In the genomic region with DNA sequence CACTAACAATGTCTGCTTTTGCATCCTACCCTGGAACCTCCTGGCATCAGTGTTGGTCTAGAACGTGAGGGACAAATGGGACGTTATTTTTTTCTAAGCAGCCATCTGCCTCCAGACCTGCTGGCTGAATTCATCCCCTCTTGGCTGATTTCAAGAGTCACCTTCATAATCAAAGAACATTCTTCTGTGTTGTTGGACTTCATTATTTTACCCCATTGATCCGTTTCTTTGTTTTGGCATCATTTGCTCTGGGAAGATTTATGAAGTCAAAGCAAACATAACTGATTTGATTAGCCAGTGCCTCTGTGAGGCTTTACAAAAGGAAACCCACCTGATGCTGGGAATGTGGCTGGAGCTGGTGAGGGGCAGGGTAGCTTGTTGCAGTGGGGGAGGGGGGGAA, we compare ENCODE assay signal across 22 mouse cellular contexts.
DNase-seq lines count a peak whose midpoint lies in the region; ATAC-seq and TF ChIP-seq lines count a peak whose summit lies in the region.
"Had no signal": no experiment of that assay in that cellular context is flagged by ENCODE, and none has a peak within 500 bp of the region (broad histone marks: within the 10 kb centered on the region; RNA-seq: fewer than 3 reads in every experiment).

No protein-coding gene starts in this region.

- TF ChIP-seq CTCF in intestine, postnatal 0 days (IDR thresholded peaks at IDR 0.05; ENCODE audit: low read depth): no peak
- TF ChIP-seq CTCF in liver, adult 2 months (IDR thresholded peaks at IDR 0.05; ENCODE audit: low read depth, low read length): no peak

- H3K27ac ChIP-seq in forebrain, embryonic 11.5 days (ENCODE audit: low read depth, low read length): no peak overlapping the region
- H3K27ac ChIP-seq in forebrain, embryonic 12.5 days: no peak overlapping the region
- H3K27ac ChIP-seq in intestine, postnatal 0 days (ENCODE audit: low read depth, low read length): no peak overlapping the region
- no peak overlapping the region for H3K27ac ChIP-seq in intestine, embryonic 15.5 days
- H3K27ac ChIP-seq in liver, adult 2 months (replicated peaks; ENCODE audit: insufficient read depth, low read depth, low read length): no peak overlapping the region
- H3K27ac ChIP-seq in midbrain, embryonic 11.5 days (ENCODE audit: low read depth, low read length): no peak overlapping the region
- no peak overlapping the region for H3K27ac ChIP-seq in midbrain, embryonic 10.5 days (replicated peaks)

- WGBS in forebrain, embryonic 11.5 days: 87% methylated on average over 3 of the region's 3 CpGs
- whole genome bisulfite sequencing in forebrain, embryonic 12.5 days: 75% methylated on average over 3 of the region's 3 CpGs
- 69% methylated on average over 3 of the region's 3 CpGs for WGBS in intestine, postnatal 0 days
- WGBS in intestine, embryonic 15.5 days: 80% methylated on average over 3 of the region's 3 CpGs
- WGBS in liver, adult 2 months: 37% methylated on average over 3 of the region's 3 CpGs
- 84% methylated on average over 3 of the region's 3 CpGs for WGBS in midbrain, embryonic 11.5 days
- 87% methylated on average over 3 of the region's 3 CpGs for WGBS in midbrain, embryonic 10.5 days

- no peak overlapping the region for H3K9ac ChIP-seq in forebrain, embryonic 11.5 days (ENCODE audit: low read length)
- no peak overlapping the region for H3K9ac ChIP-seq in forebrain, embryonic 12.5 days
- H3K9ac ChIP-seq in intestine, postnatal 0 days (ENCODE audit: low read depth, low read length): no peak overlapping the region
- H3K9ac ChIP-seq in intestine, embryonic 15.5 days: no peak overlapping the region
- no peak overlapping the region for H3K9ac ChIP-seq in liver, adult 2 months (ENCODE audit: low read depth, low read length)
- H3K9ac ChIP-seq in midbrain, embryonic 11.5 days (ENCODE audit: low read length): no peak overlapping the region

- H3K4me1 ChIP-seq in forebrain, embryonic 11.5 days (replicated peaks; ENCODE audit: control insufficient read depth, insufficient read depth, low read length): no peaks in the 10 kb centered on the region; the same call in 1 of the 2 replicates
- no peaks in the 10 kb centered on the region for H3K4me1 ChIP-seq in forebrain, embryonic 12.5 days
- 0 out of 2 replicates have a peak, but pooled peaks cover 9% of the 10 kb centered on the region for H3K4me1 ChIP-seq in intestine, postnatal 0 days (replicated peaks; ENCODE audit: control insufficient read depth, insufficient read depth, low read length)
- H3K4me1 ChIP-seq in intestine, embryonic 15.5 days (replicated peaks): peaks cover 10% of the 10 kb centered on the region
- H3K4me1 ChIP-seq in liver, adult 2 months (ENCODE audit: control insufficient read depth, insufficient read depth, low read length): peaks cover 5% of the 10 kb centered on the region
- H3K4me1 ChIP-seq in midbrain, embryonic 11.5 days (ENCODE audit: control insufficient read depth, insufficient read depth, low read length): no peaks in the 10 kb centered on the region
- H3K4me1 ChIP-seq in midbrain, embryonic 10.5 days: peaks cover 18% of the 10 kb centered on the region

- H3K36me3 ChIP-seq in forebrain, embryonic 11.5 days (ENCODE audit: control insufficient read depth, insufficient read depth, low read length): no peaks in the 10 kb centered on the region
- H3K36me3 ChIP-seq in forebrain, embryonic 12.5 days (replicated peaks): no peaks in the 10 kb centered on the region
- no peaks in the 10 kb centered on the region for H3K36me3 ChIP-seq in intestine, postnatal 0 days (ENCODE audit: control insufficient read depth, insufficient read depth)
- H3K36me3 ChIP-seq in intestine, embryonic 15.5 days: no peaks in the 10 kb centered on the region
- H3K36me3 ChIP-seq in liver, adult 2 months (ENCODE audit: control insufficient read depth, insufficient read depth, low read length): no peaks in the 10 kb centered on the region
- no peaks in the 10 kb centered on the region for H3K36me3 ChIP-seq in midbrain, embryonic 11.5 days (ENCODE audit: control insufficient read depth, insufficient read depth, low read length)
- no peaks in the 10 kb centered on the region for H3K36me3 ChIP-seq in midbrain, embryonic 10.5 days
- H3K36me3 ChIP-seq: G1E had no signal

- no peak for TF ChIP-seq POLR2A in liver, adult 2 months (IDR thresholded peaks at IDR 0.05; ENCODE audit: extremely low read depth, insufficient read depth, low read length)

- H3K79me2 ChIP-seq in liver, adult 2 months (ENCODE audit: control insufficient read depth, insufficient read depth, low read length): no peaks in the 10 kb centered on the region

- no peak for ATAC-seq in forebrain, embryonic 11.5 days (replicated peaks; ENCODE audit: low FRiP score)
- ATAC-seq in forebrain, embryonic 12.5 days (ENCODE audit: low FRiP score): no peak
- no peak for ATAC-seq in intestine, postnatal 0 days
- no peak for ATAC-seq in intestine, embryonic 15.5 days
- no peak for ATAC-seq in midbrain, embryonic 11.5 days (ENCODE audit: low FRiP score)
- ATAC-seq: activated CD4-positive, CD25-positive, alpha-beta regulatory T cell, adult 4 months; CD4-positive, CD25-positive, alpha-beta regulatory T cell, adult 4 months; Patski had no signal

- DNase-seq in forebrain, embryonic 11.5 days (ENCODE audit: low spot score): peak; percentile 38
- peak; percentile 69 for DNase-seq in liver, adult 2 months (ENCODE audit: extremely low read depth, low read depth, low spot score)
- no peak for DNase-seq in liver
- DNase-seq in midbrain, embryonic 11.5 days (ENCODE audit: low spot score, missing footprints): peak; percentile 53
- no peak for DNase-seq in midbrain, embryonic 10.5 days (ENCODE audit: low spot score)
- DNase-seq: adrenal gland, adult 2 months; adrenal gland, adult 8-10 months; adrenal gland, postnatal 10 days; adrenal gland, postnatal 14 days; adrenal gland, postnatal 25 days; adrenal gland, postnatal 36 days; B cell, adult 2 months; cerebellum, adult 11 months; cerebellum, adult 11-12 months had no signal

- H3K27me3 ChIP-seq in forebrain, embryonic 11.5 days (ENCODE audit: control insufficient read depth, insufficient read depth, low read length): no peaks in the 10 kb centered on the region
- no peaks in the 10 kb centered on the region for H3K27me3 ChIP-seq in forebrain, embryonic 12.5 days
- H3K27me3 ChIP-seq in intestine, postnatal 0 days (replicated peaks; ENCODE audit: control insufficient read depth, insufficient read depth, low read length): no peaks in the 10 kb centered on the region
- no peaks in the 10 kb centered on the region for H3K27me3 ChIP-seq in intestine, embryonic 15.5 days (replicated peaks)
- no peaks in the 10 kb centered on the region for H3K27me3 ChIP-seq in liver, adult 2 months (ENCODE audit: control insufficient read depth, insufficient read depth, low read length)
- H3K27me3 ChIP-seq in midbrain, embryonic 11.5 days (ENCODE audit: control insufficient read depth, insufficient read depth, low read length): no peaks in the 10 kb centered on the region
- H3K27me3 ChIP-seq in midbrain, embryonic 10.5 days (ENCODE audit: low read depth, poor library complexity, severe bottlenecking): no peaks in the 10 kb centered on the region
- H3K27me3 ChIP-seq: CH12.LX, Patski had no signal

- H3K9me3 ChIP-seq in forebrain, embryonic 11.5 days (ENCODE audit: control insufficient read depth, low read length): no peaks in the 10 kb centered on the region
- H3K9me3 ChIP-seq in forebrain, embryonic 12.5 days: no peaks in the 10 kb centered on the region
- H3K9me3 ChIP-seq in intestine, postnatal 0 days (ENCODE audit: control insufficient read depth): no peaks in the 10 kb centered on the region
- H3K9me3 ChIP-seq in intestine, embryonic 15.5 days: no peaks in the 10 kb centered on the region
- no peaks in the 10 kb centered on the region for H3K9me3 ChIP-seq in midbrain, embryonic 11.5 days (ENCODE audit: control insufficient read depth, low read length)
- no peaks in the 10 kb centered on the region for H3K9me3 ChIP-seq in midbrain, embryonic 10.5 days (replicated peaks)
- H3K9me3 ChIP-seq: G1E had no signal

- H3K4me2 ChIP-seq in forebrain, embryonic 11.5 days (ENCODE audit: low read depth, low read length, severe bottlenecking): no peak overlapping the region
- H3K4me2 ChIP-seq in forebrain, embryonic 12.5 days: no peak overlapping the region
- H3K4me2 ChIP-seq in intestine, postnatal 0 days (replicated peaks; ENCODE audit: low read depth): 0 out of 2 replicates have a peak overlapping the region, but pooled peaks have one; percentile 9
- H3K4me2 ChIP-seq in intestine, embryonic 15.5 days (replicated peaks): no peak overlapping the region
- no peak overlapping the region for H3K4me2 ChIP-seq in midbrain, embryonic 11.5 days

- no peak overlapping the region for H3K4me3 ChIP-seq in forebrain, embryonic 11.5 days (ENCODE audit: low read depth, low read length)
- no peak overlapping the region for H3K4me3 ChIP-seq in forebrain, embryonic 12.5 days (replicated peaks)
- no peak overlapping the region for H3K4me3 ChIP-seq in intestine, postnatal 0 days (ENCODE audit: low read depth, low read length)
- no peak overlapping the region for H3K4me3 ChIP-seq in intestine, embryonic 15.5 days (replicated peaks)
- no peak overlapping the region for H3K4me3 ChIP-seq in liver, adult 2 months (ENCODE audit: insufficient read depth, low read depth, low read length)
- H3K4me3 ChIP-seq in midbrain, embryonic 11.5 days (ENCODE audit: low read depth, low read length): no peak overlapping the region
- H3K4me3 ChIP-seq in midbrain, embryonic 10.5 days: no peak overlapping the region

Comparison
In these comparisons a context has a peak if more than half of its experiments do, and no peak if none do; other contexts are left out.
1. DNase-seq: peak in forebrain, embryonic 11.5 days (single experiment), liver, adult 2 months (single experiment) and midbrain, embryonic 11.5 days (single experiment); none in liver (single experiment) and midbrain, embryonic 10.5 days (single experiment).